Mouse (Mus musculus): ENCODE results near the gene Olfr1265. TPM values are rescaled to one million over a fixed set of nuclear protein-coding genes. Genes with fewer than 3 reads are reported as not detected.

Olfr1265 gene
- total RNA-seq (2021), result not detected
- long read RNA-seq, result 0 reads

GRCm38 (mm10) chr2:90035037-90035436, at the start of gene Olfr1265:
Gene Olfr1265 (plus strand): TSS chr2:90035337.
- DNase-seq (ENCODE audit: low spot score in 2 of 2), result no peak

GRCm38 (mm10) chr2:89990921-89991320, 44.2 kb upstream of the Olfr1265 start, which contains the start of gene Olfr1261:
Gene Olfr1261 (plus strand): TSS chr2:89991221.
- no peak for DNase-seq (ENCODE audit: low spot score in 2 of 2)

DNA sequence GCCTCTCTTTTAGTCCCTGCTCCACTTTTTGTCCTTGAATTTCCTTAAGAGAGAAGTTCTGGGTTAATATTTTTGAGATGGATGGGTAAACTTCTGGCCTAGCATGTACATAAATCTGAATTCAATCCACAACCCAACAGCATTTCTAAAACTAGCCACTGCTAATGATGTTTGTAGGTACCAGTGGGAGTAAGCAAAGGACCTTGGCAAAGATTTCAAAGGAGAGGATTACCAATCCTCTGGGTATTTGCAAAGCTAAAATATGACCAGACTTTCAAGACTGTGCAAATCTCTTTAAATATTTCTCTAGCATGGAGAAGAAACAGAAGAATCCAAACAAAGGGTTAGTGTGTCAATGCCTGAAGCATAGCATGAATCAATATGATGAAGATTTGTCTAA, 35.3 kb upstream of the Olfr1265 start, which contains the start of gene Olfr1262:
Olfr1262 (plus strand) TSS at position 301 of the 400 bp plus-strand sequence.
- DNase-seq (ENCODE audit: low spot score in 2 of 2), result no peak

GRCm38 (mm10) chr2:90011831-90012230, 23.3 kb upstream of the Olfr1265 start, which contains the start of gene Olfr1263:
Gene Olfr1263 (plus strand): TSS chr2:90012131.
- DNase-seq (ENCODE audit: low spot score in 2 of 2), result no peak

- no peak for DNase-seq (ENCODE audit: low spot score in 2 of 2)
Observed at GRCm38 (mm10) chr2:90025477-90025876, 9.7 kb upstream of the Olfr1265 start, which contains the start of gene Olfr1264. Gene Olfr1264 (minus strand): TSS chr2:90025577.

GRCm38 (mm10) chr2:90063494-90063893, 28.4 kb downstream of the Olfr1265 start, which contains the start of gene Olfr140:
Gene Olfr140 (minus strand): TSS chr2:90063594.
- no peak for DNase-seq (ENCODE audit: low spot score in 2 of 2)

DNA sequence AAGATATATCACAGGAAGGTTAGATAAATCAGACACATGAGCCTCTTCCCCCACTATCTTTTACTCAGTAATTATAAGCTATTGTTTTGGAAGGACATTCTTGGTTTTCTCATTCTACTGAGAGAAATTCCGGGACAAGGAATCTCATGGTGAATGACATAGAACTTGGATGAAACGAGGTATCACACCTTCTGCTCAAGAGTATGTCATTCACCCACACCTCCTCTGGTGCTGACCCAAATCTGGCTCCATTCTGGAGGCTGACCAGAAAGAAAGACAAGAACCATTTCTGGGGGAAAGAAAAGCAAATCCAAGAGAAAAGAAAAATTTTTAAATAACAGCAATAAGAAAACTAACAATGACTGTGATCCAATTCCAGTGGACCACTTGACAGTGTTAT, 34.9 kb downstream of the Olfr1265 start:
- no peak for DNase-seq (ENCODE audit: low spot score in 2 of 2)

Other genes starting within 250 kb of the Olfr1265 start
- not detected for gene Olfr1254, start 241.7 kb upstream of the Olfr1265 start, total RNA-seq (2021)
- not detected for gene Olfr1255, start 223.3 kb upstream of the Olfr1265 start, total RNA-seq (2021)
- not detected for gene Olfr1256, start 193.8 kb upstream of the Olfr1265 start, total RNA-seq (2021)
- not detected for gene Olfr48, start 187.1 kb upstream of the Olfr1265 start, total RNA-seq (2021)
- gene Olfr1257, start 156.9 kb upstream of the Olfr1265 start, total RNA-seq (2021), result not detected
- gene Olfr1258, start 108.0 kb upstream of the Olfr1265 start, total RNA-seq (2021), result not detected
- not detected for gene Olfr1259, start 86.7 kb upstream of the Olfr1265 start, total RNA-seq (2021)
- gene Olfr1260, start 61.0 kb upstream of the Olfr1265 start, total RNA-seq (2021), result not detected
- not detected for gene Olfr1261, start 44.1 kb upstream of the Olfr1265 start, total RNA-seq (2021)
- gene Olfr1262, start 35.2 kb upstream of the Olfr1265 start, total RNA-seq (2021), result not detected
- not detected for gene Olfr1263, start 23.2 kb upstream of the Olfr1265 start, total RNA-seq (2021)
- gene Olfr1264, start 9.8 kb upstream of the Olfr1265 start, total RNA-seq (2021), result not detected
- not detected for gene Olfr140, start 28.3 kb downstream of the Olfr1265 start, total RNA-seq (2021)
- gene Olfr1269, start 86.1 kb downstream of the Olfr1265 start, total RNA-seq (2021), result not detected
- gene Olfr32, start 107.0 kb downstream of the Olfr1265 start, total RNA-seq (2021), result not detected
- gene Olfr1270, start 117.8 kb downstream of the Olfr1265 start, total RNA-seq (2021), result not detected
- not detected for gene Olfr1506, start 189.2 kb downstream of the Olfr1265 start, total RNA-seq (2021)
- not detected for gene Olfr142, start 222.3 kb downstream of the Olfr1265 start, total RNA-seq (2021)
- gene Olfr1271, start 235.7 kb downstream of the Olfr1265 start, total RNA-seq (2021), result not detected